Mouse (Mus musculus): ENCODE measurements around the gene Crybg2.

DNA sequence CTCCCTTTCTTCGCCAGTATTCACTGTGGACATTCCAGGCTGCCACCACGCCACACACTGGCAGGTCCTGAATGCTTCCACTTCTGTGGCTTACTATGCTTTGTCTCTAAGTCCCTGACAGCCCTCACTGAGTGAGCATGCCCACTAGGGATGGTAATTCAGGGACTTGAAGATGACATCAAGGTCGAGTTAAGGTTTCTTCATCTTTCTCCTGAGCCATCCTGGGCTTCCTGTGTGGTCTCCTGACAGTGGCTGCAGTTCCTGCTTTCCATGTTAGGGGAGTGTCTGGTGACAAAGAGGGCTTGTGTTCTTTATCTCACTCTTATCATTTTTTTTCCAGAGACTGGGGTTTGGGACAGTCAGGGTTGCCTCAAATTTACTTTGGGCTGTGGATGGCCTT, 50.0 kb downstream of the Crybg2 start:
- TF ChIP-seq FLI1 (IDR thresholded peaks at IDR 0.05; ENCODE audit: low read length) (no peak), GATA1 (IDR thresholded peaks at IDR 0.05; ENCODE audit: borderline replicate concordance, low read length) (no peak)
